Mouse (Mus musculus): ENCODE data around the gene Cldn13. TPM values are rescaled to one million over a fixed set of nuclear protein-coding genes. Genes with fewer than 3 reads are reported as not detected.

Cldn13 gene
- polyA plus RNA-seq, 1 experiment: not detected

DNA sequence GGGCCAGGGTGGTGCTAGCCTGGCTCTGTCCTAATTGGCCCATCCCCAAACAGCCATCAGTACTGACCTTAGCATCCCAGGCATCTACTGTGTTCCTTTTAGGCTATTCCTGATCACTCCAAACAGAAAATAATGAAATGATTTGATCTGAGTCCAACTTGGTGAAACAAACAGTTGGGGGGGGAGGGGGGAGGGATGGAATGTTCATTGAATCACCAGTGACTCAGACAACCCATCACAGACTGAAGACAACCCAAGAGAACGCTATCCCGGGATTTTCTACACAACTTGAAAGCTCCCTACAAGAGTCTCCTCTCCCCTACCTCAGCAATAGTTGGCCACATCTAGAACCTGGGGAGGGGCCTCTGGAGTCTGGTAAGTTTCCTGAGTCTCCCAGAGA lies 3.4 kb downstream of the Cldn13 start:
- H3K27me3 ChIP-seq (ENCODE audit: control insufficient read depth, insufficient read depth, insufficient read length): no peaks in the 10 kb centered on the region
- H3K4me3 ChIP-seq (ENCODE audit: insufficient read depth, poor library complexity, severe bottlenecking): no peak overlapping the region
- TF ChIP-seq USF1 (IDR thresholded peaks at IDR 0.05; ENCODE audit: low read depth): no peak
- TF ChIP-seq MAX (IDR thresholded peaks at IDR 0.05): no peak
- no peak for TF ChIP-seq MYOD1 (IDR thresholded peaks at IDR 0.05; ENCODE audit: control insufficient read depth, insufficient read length, low read depth)
- TF ChIP-seq FOSL1 (IDR thresholded peaks at IDR 0.05; ENCODE audit: insufficient read depth, low read length, poor library complexity, severe bottlenecking): no peak
- no peak for TF ChIP-seq CEBPB (IDR thresholded peaks at IDR 0.05; ENCODE audit: low read depth)
- TF ChIP-seq MYOG (IDR thresholded peaks at IDR 0.05; ENCODE audit: control insufficient read depth, extremely low read depth, insufficient read length): no peak
- TF ChIP-seq CTCF (IDR thresholded peaks at IDR 0.05; ENCODE audit: control insufficient read depth, insufficient read depth, insufficient read length): no peak
- H3K79me2 ChIP-seq (ENCODE audit: control insufficient read depth, insufficient read depth): no peaks in the 10 kb centered on the region
- no peak overlapping the region for H3ac ChIP-seq (ENCODE audit: control insufficient read depth, insufficient read length, low read depth)
- H3K36me3 ChIP-seq (ENCODE audit: control insufficient read depth, insufficient read depth): no peaks in the 10 kb centered on the region
- no peaks in the 10 kb centered on the region for H3K79me3 ChIP-seq (ENCODE audit: low read depth)

DNA sequence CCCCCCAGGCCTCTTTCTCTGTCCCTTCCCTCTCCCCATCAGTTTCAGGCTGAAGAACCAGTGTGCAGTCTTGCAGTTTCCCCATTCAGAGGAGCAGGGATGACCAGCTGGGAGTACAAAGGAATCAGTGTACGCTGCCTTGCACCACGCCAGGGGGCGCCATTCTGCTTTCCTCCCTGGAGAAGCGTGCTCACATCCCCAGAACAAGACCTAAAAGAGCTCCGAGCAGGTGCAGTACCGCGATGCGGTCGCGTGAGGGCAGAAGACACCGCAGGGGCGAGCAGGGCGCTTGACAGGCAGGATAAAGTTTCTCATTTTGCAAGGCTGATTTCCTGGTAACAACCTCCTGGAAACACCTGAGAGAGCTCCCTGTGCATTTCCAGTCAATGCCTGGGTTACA lies 8.2 kb downstream of the Cldn13 start:
- no peak overlapping the region for H3ac ChIP-seq (ENCODE audit: control insufficient read depth, insufficient read length, low read depth)
- no peaks in the 10 kb centered on the region for H3K79me3 ChIP-seq (ENCODE audit: low read depth)
- H3K36me3 ChIP-seq (ENCODE audit: control insufficient read depth, insufficient read depth): no peaks in the 10 kb centered on the region
- peaks cover 9% of the 10 kb centered on the region for H3K27me3 ChIP-seq (ENCODE audit: control insufficient read depth, insufficient read depth, insufficient read length)
- no peaks in the 10 kb centered on the region for H3K79me2 ChIP-seq (ENCODE audit: control insufficient read depth, insufficient read depth)
- no peak overlapping the region for H3K4me3 ChIP-seq (ENCODE audit: insufficient read depth, poor library complexity, severe bottlenecking)
- TF ChIP-seq CTCF (IDR thresholded peaks at IDR 0.05; ENCODE audit: control insufficient read depth, insufficient read depth, insufficient read length) (peak; percentile 98), MAX (IDR thresholded peaks at IDR 0.05) (no peak), MYOG (IDR thresholded peaks at IDR 0.05; ENCODE audit: control insufficient read depth, extremely low read depth, insufficient read length) (no peak), CEBPB (IDR thresholded peaks at IDR 0.05; ENCODE audit: low read depth) (no peak), USF1 (IDR thresholded peaks at IDR 0.05; ENCODE audit: low read depth) (no peak), FOSL1 (IDR thresholded peaks at IDR 0.05; ENCODE audit: insufficient read depth, low read length, poor library complexity, severe bottlenecking) (no peak), MYOD1 (IDR thresholded peaks at IDR 0.05; ENCODE audit: control insufficient read depth, insufficient read length, low read depth) (peak; percentile 10)

DNA sequence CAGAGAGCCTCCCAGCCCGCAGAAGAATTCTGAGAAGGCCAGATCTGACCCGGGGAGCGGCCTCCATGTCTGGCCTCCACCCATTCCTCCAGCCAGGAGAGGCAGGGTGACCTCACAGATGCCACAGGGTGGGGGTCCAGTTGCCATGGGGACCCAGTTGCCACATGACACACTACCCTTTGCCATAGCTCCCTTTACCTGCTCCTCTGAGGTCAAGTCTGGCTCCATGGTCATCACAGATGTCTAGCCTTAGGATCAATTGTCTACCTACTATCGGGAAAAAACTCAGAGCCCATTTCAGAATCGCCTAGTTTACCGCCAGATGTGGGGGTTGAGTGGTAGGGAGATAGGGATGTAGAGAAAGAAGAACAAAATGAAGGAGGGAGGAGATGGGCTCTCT lies 8.7 kb downstream of the Cldn13 start, which contains the start of gene Tmem270:
TSS of gene Tmem270 (minus strand) at position 101 of the 400 bp plus-strand sequence.
- Histone ChIP-seq H3K36me3 (ENCODE audit: control insufficient read depth, insufficient read depth) (no peaks in the 10 kb centered on the region), H3K27me3 (ENCODE audit: control insufficient read depth, insufficient read depth, insufficient read length) (peaks cover 13% of the 10 kb centered on the region), H3K79me2 (ENCODE audit: control insufficient read depth, insufficient read depth) (no peaks in the 10 kb centered on the region), H3K79me3 (ENCODE audit: low read depth) (no peaks in the 10 kb centered on the region), H3ac (ENCODE audit: control insufficient read depth, insufficient read length, low read depth) (no peak within 1 kb of the TSS), H3K4me3 (ENCODE audit: insufficient read depth, poor library complexity, severe bottlenecking) (no peak within 1 kb of the TSS)
- TF ChIP-seq MYOD1 (IDR thresholded peaks at IDR 0.05; ENCODE audit: control insufficient read depth, insufficient read length, low read depth): no peak
- no peak for TF ChIP-seq MAX (IDR thresholded peaks at IDR 0.05)
- TF ChIP-seq USF1 (IDR thresholded peaks at IDR 0.05; ENCODE audit: low read depth): no peak
- TF ChIP-seq MYOG (IDR thresholded peaks at IDR 0.05; ENCODE audit: control insufficient read depth, extremely low read depth, insufficient read length): no peak
- no peak for TF ChIP-seq CTCF (IDR thresholded peaks at IDR 0.05; ENCODE audit: control insufficient read depth, insufficient read depth, insufficient read length)
- TF ChIP-seq CEBPB (IDR thresholded peaks at IDR 0.05; ENCODE audit: low read depth): no peak
- no peak for TF ChIP-seq FOSL1 (IDR thresholded peaks at IDR 0.05; ENCODE audit: insufficient read depth, low read length, poor library complexity, severe bottlenecking)

DNA sequence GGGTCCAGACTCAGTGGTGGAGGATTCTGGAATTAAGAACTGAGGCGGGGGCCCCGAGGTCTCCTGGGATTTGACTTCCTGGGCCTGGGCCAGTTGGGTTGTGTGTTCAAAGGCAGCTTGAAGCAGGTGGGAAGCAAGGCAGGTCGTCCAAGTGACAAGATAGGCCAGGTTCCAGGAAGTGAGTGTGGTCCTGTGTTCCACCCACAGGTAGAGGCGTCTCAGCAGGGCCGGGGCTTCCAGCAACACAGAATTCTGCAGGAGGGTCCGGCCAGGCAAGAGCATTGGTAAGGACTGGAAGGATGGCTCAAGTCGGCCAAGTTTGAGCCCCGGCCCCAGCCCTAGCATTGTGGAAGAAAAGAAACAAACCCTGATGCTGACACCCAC lies 13.7 kb downstream of the Cldn13 start:
- Histone ChIP-seq H3K79me3 (ENCODE audit: low read depth) (no peaks in the 10 kb centered on the region), H3K4me3 (ENCODE audit: insufficient read depth, poor library complexity, severe bottlenecking) (no peak overlapping the region), H3K27me3 (ENCODE audit: control insufficient read depth, insufficient read depth, insufficient read length) (peaks cover 62% of the 10 kb centered on the region), H3K79me2 (ENCODE audit: control insufficient read depth, insufficient read depth) (no peaks in the 10 kb centered on the region), H3K36me3 (ENCODE audit: control insufficient read depth, insufficient read depth) (no peaks in the 10 kb centered on the region), H3ac (ENCODE audit: control insufficient read depth, insufficient read length, low read depth) (no peak overlapping the region)
- TF ChIP-seq FOSL1 (IDR thresholded peaks at IDR 0.05; ENCODE audit: insufficient read depth, low read length, poor library complexity, severe bottlenecking): no peak

DNA sequence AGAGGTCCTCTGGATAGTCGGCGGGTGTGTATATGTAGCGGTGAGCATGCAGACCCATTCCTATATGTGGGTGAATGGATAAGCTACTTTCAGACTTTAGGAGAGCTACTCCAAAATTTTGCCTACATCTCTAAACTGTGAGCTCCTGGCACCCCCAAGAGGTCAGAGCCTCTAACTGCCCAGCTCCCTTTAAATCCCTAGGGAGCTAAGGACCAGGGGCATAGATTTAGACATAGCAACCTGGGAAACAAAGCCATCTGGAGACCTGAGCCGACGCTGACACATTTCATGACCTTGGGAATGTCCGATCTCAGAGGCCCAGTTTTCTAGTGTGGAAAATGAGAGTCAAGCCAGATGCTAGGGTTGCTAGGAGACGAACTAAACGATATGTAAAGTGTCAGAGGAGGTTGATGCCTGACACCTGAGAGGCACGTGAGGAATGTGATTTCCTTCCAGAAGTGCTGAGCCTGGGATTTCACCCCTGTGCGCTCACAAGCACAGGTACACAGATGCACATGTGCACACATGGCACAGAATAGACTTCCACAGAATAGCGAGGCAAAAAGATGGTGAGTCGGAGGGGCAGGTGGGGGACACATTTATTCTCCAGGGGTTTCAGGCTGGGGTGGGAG lies 14.2 kb downstream of the Cldn13 start:
- Histone ChIP-seq H3K4me3 (ENCODE audit: insufficient read depth, poor library complexity, severe bottlenecking) (no peak overlapping the region), H3ac (ENCODE audit: control insufficient read depth, insufficient read length, low read depth) (no peak overlapping the region), H3K36me3 (ENCODE audit: control insufficient read depth, insufficient read depth) (no peaks in the 10 kb centered on the region), H3K79me3 (ENCODE audit: low read depth) (no peaks in the 10 kb centered on the region), H3K79me2 (ENCODE audit: control insufficient read depth, insufficient read depth) (no peaks in the 10 kb centered on the region), H3K27me3 (ENCODE audit: control insufficient read depth, insufficient read depth, insufficient read length) (peaks cover 67% of the 10 kb centered on the region)
- TF ChIP-seq CEBPB (IDR thresholded peaks at IDR 0.05; ENCODE audit: low read depth) (no peak), MYOG (IDR thresholded peaks at IDR 0.05; ENCODE audit: control insufficient read depth, extremely low read depth, insufficient read length) (no peak), MYOD1 (IDR thresholded peaks at IDR 0.05; ENCODE audit: control insufficient read depth, insufficient read length, low read depth) (no peak), FOSL1 (IDR thresholded peaks at IDR 0.05; ENCODE audit: insufficient read depth, low read length, poor library complexity, severe bottlenecking) (no peak), CTCF (IDR thresholded peaks at IDR 0.05; ENCODE audit: control insufficient read depth, insufficient read depth, insufficient read length) (no peak), MAX (IDR thresholded peaks at IDR 0.05) (no peak)

DNA sequence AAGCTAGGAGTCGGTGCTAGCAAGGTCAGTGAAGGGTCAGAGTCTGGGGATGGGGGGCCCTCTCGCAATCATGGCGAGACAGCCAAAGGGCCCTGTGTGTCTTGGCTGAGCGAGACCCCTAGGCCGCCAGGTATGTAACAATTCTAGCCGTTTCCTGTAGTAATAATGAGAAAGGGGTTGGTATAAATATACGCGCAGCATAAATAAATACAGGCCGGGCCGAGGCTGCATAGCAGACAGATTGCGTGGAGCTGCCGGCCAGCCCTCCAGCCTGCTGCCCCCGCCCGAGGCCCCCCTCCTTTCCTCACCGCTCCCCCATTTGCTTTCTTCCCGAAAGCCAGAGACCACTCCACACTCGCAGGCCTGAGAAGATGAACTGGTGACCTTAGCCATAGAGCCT lies 17.7 kb downstream of the Cldn13 start:
- Histone ChIP-seq H3K79me2 (ENCODE audit: control insufficient read depth, insufficient read depth) (no peaks in the 10 kb centered on the region), H3ac (ENCODE audit: control insufficient read depth, insufficient read length, low read depth) (no peak overlapping the region), H3K79me3 (ENCODE audit: low read depth) (no peaks in the 10 kb centered on the region), H3K27me3 (ENCODE audit: control insufficient read depth, insufficient read depth, insufficient read length) (peaks cover 76% of the 10 kb centered on the region), H3K4me3 (ENCODE audit: insufficient read depth, poor library complexity, severe bottlenecking) (no peak overlapping the region), H3K36me3 (ENCODE audit: control insufficient read depth, insufficient read depth) (no peaks in the 10 kb centered on the region)
- TF ChIP-seq FOSL1 (IDR thresholded peaks at IDR 0.05; ENCODE audit: insufficient read depth, low read length, poor library complexity, severe bottlenecking) (no peak), CTCF (IDR thresholded peaks at IDR 0.05; ENCODE audit: control insufficient read depth, insufficient read depth, insufficient read length) (no peak)
